Mouse (Mus musculus): ENCODE data around the gene Olfr1216. TPM values are rescaled to one million over a fixed set of nuclear protein-coding genes. Genes with fewer than 3 reads are reported as not detected.

Olfr1216 gene
- not detected for polyA plus RNA-seq (2012; fragmentation: generic; extraction: Trizol)

DNA sequence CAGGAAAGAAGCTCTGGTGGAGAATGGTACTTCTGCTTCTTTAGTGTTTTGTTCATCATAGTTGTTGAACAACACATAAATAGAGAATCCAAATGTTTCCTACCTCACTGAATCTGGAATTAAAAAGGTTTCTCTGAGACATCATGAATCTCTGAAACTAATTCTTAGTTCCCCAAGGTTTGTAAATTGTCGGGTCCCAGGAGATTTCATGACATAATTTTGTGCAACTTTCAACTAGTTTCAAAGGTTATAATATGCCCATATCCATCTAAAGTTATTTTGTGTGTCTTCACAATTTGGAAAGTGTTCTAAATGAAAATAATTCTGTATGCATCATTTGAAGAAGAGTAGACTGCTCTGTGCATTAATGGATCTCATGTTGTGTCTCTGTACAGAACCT is at the start of gene Olfr1216:
Olfr1216 (minus strand) TSS at position 101 of the 400 bp plus-strand sequence.

GRCm38 (mm10) chr2:89061087-89061486 is 42.9 kb upstream of the Olfr1216 start, which contains the start of gene Olfr1218:
Gene Olfr1218, minus strand, starts transcription at chr2:89061187.

GRCm38 (mm10) chr2:89031965-89032364 is 13.8 kb upstream of the Olfr1216 start, which contains the start of gene Olfr1217:
Gene Olfr1217, minus strand, starts transcription at chr2:89032065.

GRCm38 (mm10) chr2:89006873-89007272 is 11.3 kb downstream of the Olfr1216 start, which contains the start of gene Olfr1215:
Gene Olfr1215, minus strand, starts transcription at chr2:89006973.

GRCm38 (mm10) chr2:88992553-88992952 is 25.6 kb downstream of the Olfr1216 start, which contains the start of gene Olfr1214:
Gene Olfr1214, minus strand, starts transcription at chr2:88992653.

DNA sequence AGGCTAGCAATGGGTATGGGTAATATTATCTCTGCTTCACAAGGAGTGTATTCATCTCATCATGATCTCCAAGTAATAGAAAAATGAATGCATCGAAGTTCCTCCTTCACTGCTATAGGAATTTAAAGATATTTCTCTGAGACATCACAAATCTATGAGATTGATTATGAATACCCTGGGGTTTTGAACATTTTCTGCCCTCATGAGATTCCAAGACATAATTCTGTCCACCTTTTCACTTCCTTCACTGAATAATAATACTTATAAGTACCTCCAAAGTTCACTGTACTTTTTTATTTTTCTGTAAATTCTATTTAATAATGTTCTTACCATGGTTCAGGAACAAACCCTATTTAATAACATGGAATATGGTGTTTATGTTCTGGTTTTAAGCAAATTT is 38.0 kb downstream of the Olfr1216 start, which contains the start of gene Gm13762:
Gm13762 (minus strand) TSS at position 101 of the 400 bp plus-strand sequence.

Other genes with a start within 250 kb of the Olfr1216 start
- not detected for gene Olfr1200, start 247.9 kb downstream of the Olfr1216 start, polyA plus RNA-seq (2012; fragmentation: generic; extraction: Trizol)
- not detected for gene Olfr1201, start 225.3 kb downstream of the Olfr1216 start, polyA plus RNA-seq (2012; fragmentation: generic; extraction: Trizol)
- gene Olfr1202, start 203.8 kb downstream of the Olfr1216 start, polyA plus RNA-seq (2012; fragmentation: generic; extraction: Trizol) = not detected
- not detected for gene Olfr1205, start 188.6 kb downstream of the Olfr1216 start, polyA plus RNA-seq (2012; fragmentation: generic; extraction: Trizol)
- gene Olfr1204, start 169.0 kb downstream of the Olfr1216 start, polyA plus RNA-seq (2012; fragmentation: generic; extraction: Trizol) = not detected
- gene Olfr1206, start 155.1 kb downstream of the Olfr1216 start, polyA plus RNA-seq (2012; fragmentation: generic; extraction: Trizol) = not detected
- gene Olfr1208, start 116.0 kb downstream of the Olfr1216 start, polyA plus RNA-seq (2012; fragmentation: generic; extraction: Trizol) = not detected
- gene Olfr1209, start 103.2 kb downstream of the Olfr1216 start, polyA plus RNA-seq (2012; fragmentation: generic; extraction: Trizol) = not detected
- gene Olfr1211, start 80.2 kb downstream of the Olfr1216 start, polyA plus RNA-seq (2012; fragmentation: generic; extraction: Trizol) = not detected
- not detected for gene Olfr1212, start 64.4 kb downstream of the Olfr1216 start, polyA plus RNA-seq (2012; fragmentation: generic; extraction: Trizol)
- not detected for gene Gm13762, start 38.1 kb downstream of the Olfr1216 start, polyA plus RNA-seq (2012; fragmentation: generic; extraction: Trizol)
- gene Olfr1214, start 25.7 kb downstream of the Olfr1216 start, polyA plus RNA-seq (2012; fragmentation: generic; extraction: Trizol) = not detected
- not detected for gene Olfr1215, start 11.4 kb downstream of the Olfr1216 start, polyA plus RNA-seq (2012; fragmentation: generic; extraction: Trizol)
- gene Olfr1217, start 13.7 kb upstream of the Olfr1216 start, polyA plus RNA-seq (2012; fragmentation: generic; extraction: Trizol) = not detected
- gene Olfr1218, start 42.8 kb upstream of the Olfr1216 start, polyA plus RNA-seq (2012; fragmentation: generic; extraction: Trizol) = not detected
- gene Olfr1219, start 65.2 kb upstream of the Olfr1216 start, polyA plus RNA-seq (2012; fragmentation: generic; extraction: Trizol) = not detected
- not detected for gene Olfr1220, start 88.5 kb upstream of the Olfr1216 start, polyA plus RNA-seq (2012; fragmentation: generic; extraction: Trizol)
- gene Olfr1221, start 98.9 kb upstream of the Olfr1216 start, polyA plus RNA-seq (2012; fragmentation: generic; extraction: Trizol) = not detected
- not detected for gene Olfr1222, start 114.7 kb upstream of the Olfr1216 start, polyA plus RNA-seq (2012; fragmentation: generic; extraction: Trizol)
- not detected for gene Olfr1223, start 133.2 kb upstream of the Olfr1216 start, polyA plus RNA-seq (2012; fragmentation: generic; extraction: Trizol)
- not detected for gene Olfr1224-ps1, start 145.8 kb upstream of the Olfr1216 start, polyA plus RNA-seq (2012; fragmentation: generic; extraction: Trizol)
- not detected for gene Olfr1225, start 156.3 kb upstream of the Olfr1216 start, polyA plus RNA-seq (2012; fragmentation: generic; extraction: Trizol)
- gene Olfr1226, start 181.7 kb upstream of the Olfr1216 start, polyA plus RNA-seq (2012; fragmentation: generic; extraction: Trizol) = not detected
- not detected for gene Olfr1228, start 235.7 kb upstream of the Olfr1216 start, polyA plus RNA-seq (2012; fragmentation: generic; extraction: Trizol)

Measured in C3H10T1/2 (cell line).